Mouse (Mus musculus) CD8-positive naive resting alpha-beta T cell, adult 57 days (primary cell): Measurements from ENCODE around the gene Tfdp1. TPM values are rescaled to one million over a fixed set of nuclear protein-coding genes. Genes with fewer than 3 reads are reported as not detected.

Experiments
- total RNA-seq: library from RNA; stranded (reverse); gene quantifications from one replicate; pipeline ENCODE4 v1.2.4, GENCODE M21; 2023

The Tfdp1 gene
- total RNA-seq = 28.4 TPM

GRCm38 (mm10) chr8:13338255-13338860 is at the start of gene Tfdp1:
Gene Tfdp1 (plus strand): TSS chr8:13338751.

GRCm38 (mm10) chr8:13396725-13397124 is 58.2 kb downstream of the Tfdp1 start, which contains the start of gene Atp4b:
Gene Atp4b (minus strand): TSS chr8:13396825.

GRCm38 (mm10) chr8:13404666-13405131 is 66.1 kb downstream of the Tfdp1 start, which contains the start of gene Grk1:
Gene Grk1 (plus strand): TSS chr8:13405081.

Other genes starting within 250 kb of the Tfdp1 start
- gene Pcid2, start 233.3 kb upstream of the Tfdp1 start, total RNA-seq = 39.2 TPM
- gene Cul4a, start 233.1 kb upstream of the Tfdp1 start, total RNA-seq = 34.4 TPM
- gene Lamp1, start 179.6 kb upstream of the Tfdp1 start, total RNA-seq = 87.8 TPM
- not detected for gene Grtp1, start 138.1 kb upstream of the Tfdp1 start, total RNA-seq
- not detected for gene Adprhl1, start 84.6 kb upstream of the Tfdp1 start, total RNA-seq
- 18.4 TPM for gene Dcun1d2, start 50.6 kb upstream of the Tfdp1 start, total RNA-seq
- 17.5 TPM for gene Tmco3, start 50.6 kb upstream of the Tfdp1 start, total RNA-seq
- gene Atp4b, start 58.1 kb downstream of the Tfdp1 start, total RNA-seq = not detected
- 0.15 TPM for gene Grk1, start 66.3 kb downstream of the Tfdp1 start, total RNA-seq
- gene Tmem255b, start 96.4 kb downstream of the Tfdp1 start, total RNA-seq = not detected
- 0.18 TPM for gene Gas6, start 155.7 kb downstream of the Tfdp1 start, total RNA-seq
- gene 1700029H14Rik, start 223.7 kb downstream of the Tfdp1 start, total RNA-seq = 5.3 TPM